Mouse (Mus musculus) thymus, postnatal 25 days (tissue): ENCODE measurements around the gene Bin2.

ENCODE experiments used
- DNase-seq: peaks from one replicate; pipeline ENCODE4 v3.0.0; 2022

Gene Bin2

DNA sequence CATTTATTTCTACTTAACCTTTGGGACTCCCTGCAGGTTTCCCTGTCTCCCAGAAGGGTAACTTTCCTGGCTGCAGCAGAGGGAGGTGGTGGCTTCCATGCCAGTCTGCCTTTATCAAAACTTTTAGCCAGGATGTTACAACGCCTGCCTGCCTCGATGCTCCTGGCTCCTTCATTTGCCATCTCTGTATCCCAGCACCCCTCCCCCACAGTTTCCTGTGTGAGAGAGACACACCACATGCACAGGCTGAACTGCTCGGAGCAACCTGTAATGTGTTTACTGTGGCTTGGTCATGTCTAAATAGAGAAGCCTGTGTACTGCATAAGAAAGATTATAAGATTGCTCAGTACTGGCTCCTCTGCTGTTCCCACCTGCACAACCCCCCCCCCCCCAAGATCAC lies 11.0 kb upstream of the Bin2 start:
- DNase-seq: no peak

- DNase-seq: no peak
Measured at GRCm38 (mm10) chr15:100679005-100679404, 9.7 kb upstream of the Bin2 start.

GRCm38 (mm10) chr15:100678581-100678980 lies 9.2 kb upstream of the Bin2 start:
- DNase-seq: no peak

- no peak for DNase-seq
Measured at GRCm38 (mm10) chr15:100677675-100678074, 8.3 kb upstream of the Bin2 start.

GRCm38 (mm10) chr15:100676521-100676920 lies 7.2 kb upstream of the Bin2 start:
- DNase-seq: no peak

GRCm38 (mm10) chr15:100675486-100675885 lies 6.1 kb upstream of the Bin2 start:
- no peak for DNase-seq

GRCm38 (mm10) chr15:100674566-100674965 lies 5.2 kb upstream of the Bin2 start:
- DNase-seq: no peak

DNA sequence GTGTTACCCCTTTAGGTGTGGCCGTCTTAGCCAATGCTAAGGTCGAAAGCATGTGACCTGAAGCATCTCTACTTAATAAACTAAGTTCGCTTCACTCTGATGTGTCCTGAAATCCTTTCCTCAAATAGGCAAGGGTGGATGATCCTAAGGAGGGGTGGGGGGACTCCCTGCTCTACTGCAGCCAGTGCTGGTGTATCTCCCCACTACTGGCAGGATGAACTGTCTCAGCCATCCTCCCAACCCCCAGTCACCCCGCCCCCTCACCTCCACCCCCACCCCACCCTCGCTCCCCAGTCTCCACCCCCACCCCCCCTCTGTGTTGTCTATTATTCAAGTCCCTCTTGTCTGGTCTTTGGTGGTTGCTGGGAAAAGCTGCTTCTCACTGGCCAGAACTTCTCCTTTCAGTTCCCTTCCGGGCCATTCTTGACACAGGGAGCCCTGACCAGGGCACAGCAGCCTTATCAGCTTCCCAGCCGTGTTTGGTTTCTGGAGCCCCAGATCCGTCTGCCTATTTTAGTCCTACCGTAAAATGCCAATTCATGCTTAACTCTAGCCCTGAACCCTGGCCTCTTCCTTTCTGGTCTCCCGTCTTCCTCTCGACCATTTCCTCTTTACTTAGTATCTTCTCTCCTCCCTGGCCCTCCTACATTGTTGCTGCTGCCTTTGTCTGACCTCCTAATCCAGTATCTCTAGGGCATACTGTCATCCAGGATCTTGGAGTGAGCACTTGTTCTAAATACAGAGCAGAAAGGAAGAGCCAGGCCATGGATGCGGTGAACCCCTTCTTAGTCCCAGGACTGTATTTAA lies 4.4 kb upstream of the Bin2 start:
- DNase-seq: no peak

GRCm38 (mm10) chr15:100670833-100671232 lies 1.5 kb upstream of the Bin2 start:
- no peak for DNase-seq

DNA sequence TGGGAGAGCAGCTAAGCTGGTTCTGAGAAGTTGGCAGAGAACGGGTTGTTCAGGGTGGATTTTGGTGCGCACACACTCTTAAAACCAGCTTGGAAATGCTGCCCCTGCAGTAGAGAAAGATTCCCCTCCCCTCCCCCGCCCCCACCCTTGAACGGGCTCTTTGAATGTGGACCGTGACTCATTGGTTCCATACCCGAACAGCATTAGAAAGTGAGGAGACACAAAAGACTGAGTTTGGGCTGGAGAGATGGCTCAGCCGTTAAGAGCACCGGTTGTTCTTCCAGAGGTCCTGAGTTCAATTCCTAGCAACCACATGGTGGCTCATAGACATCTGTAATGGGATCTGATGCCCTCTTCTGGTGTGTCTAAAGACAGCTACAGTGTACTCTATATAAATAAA lies 651 bp upstream of the Bin2 start:
- DNase-seq: no peak

DNA sequence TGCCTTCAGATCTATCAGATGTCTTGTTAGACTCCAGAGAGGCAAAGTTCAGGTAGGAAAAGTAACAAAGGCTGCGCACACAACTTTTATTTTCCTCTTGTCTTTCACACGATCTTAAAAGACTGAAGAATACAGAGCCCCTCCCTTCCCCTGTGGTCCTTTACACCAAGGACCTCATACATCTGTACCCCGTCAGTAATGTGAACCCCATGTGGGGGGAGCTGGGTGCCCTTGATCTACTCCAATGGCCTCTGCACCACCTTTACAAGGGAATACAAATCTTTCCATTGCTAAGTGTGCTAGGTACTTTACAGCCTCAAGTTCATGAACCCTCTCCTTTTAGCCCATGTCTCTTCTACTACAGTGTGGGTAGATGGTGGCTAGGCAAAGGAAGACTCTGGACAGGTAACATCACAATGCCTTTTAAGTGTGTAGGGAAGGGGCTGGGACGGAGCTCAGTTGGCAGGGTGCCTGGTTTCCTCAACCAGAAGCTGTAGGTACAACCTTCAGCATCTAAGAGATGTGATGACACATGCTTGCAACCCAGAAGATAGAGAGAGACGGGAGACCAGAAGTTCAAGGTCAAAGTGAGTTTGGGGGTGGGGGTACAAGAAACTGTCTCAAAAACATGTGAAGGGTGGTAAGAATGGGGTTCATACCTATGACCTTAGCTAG lies 1.3 kb downstream of the Bin2 start:
- peak; percentile 67 for DNase-seq

GRCm38 (mm10) chr15:100667420-100667819 lies 1.9 kb downstream of the Bin2 start:
- DNase-seq: no peak

- DNase-seq: peak; percentile 51
Measured at GRCm38 (mm10) chr15:100666851-100667250, 2.5 kb downstream of the Bin2 start.

- peak; percentile 60 for DNase-seq
Measured at GRCm38 (mm10) chr15:100666219-100666696, 3.1 kb downstream of the Bin2 start.

- no peak for DNase-seq
Measured at GRCm38 (mm10) chr15:100665411-100666218, 3.7 kb downstream of the Bin2 start.

DNA sequence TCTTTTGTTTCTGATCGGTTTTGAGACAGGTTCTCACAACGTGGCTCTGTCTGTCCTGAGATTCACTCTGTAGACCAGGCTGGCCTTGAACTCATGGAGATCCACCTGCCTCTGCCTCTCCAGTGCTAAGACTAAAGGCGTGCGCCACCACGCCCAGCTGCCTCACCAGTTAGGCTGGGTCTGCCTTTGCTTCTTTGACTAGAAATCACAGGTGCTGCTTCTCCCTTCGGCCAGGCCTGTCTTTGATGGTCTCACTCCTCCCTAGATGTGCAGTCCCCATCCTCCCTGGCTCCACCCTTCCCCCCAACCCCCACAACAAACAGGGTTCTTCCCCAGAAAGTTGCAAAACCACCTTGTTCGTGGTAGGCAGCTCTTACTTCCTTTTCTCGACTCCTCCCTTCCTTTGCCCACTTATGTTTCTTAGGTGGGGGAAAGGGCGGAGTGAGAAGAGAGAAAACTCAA lies 4.5 kb downstream of the Bin2 start:
- peak; percentile 76 for DNase-seq

- no peak for DNase-seq
Measured at GRCm38 (mm10) chr15:100660805-100661204, 8.5 kb downstream of the Bin2 start.

GRCm38 (mm10) chr15:100660306-100660705 lies 9.0 kb downstream of the Bin2 start:
- DNase-seq: no peak

GRCm38 (mm10) chr15:100655201-100655600 lies 14.2 kb downstream of the Bin2 start:
- no peak for DNase-seq

DNA sequence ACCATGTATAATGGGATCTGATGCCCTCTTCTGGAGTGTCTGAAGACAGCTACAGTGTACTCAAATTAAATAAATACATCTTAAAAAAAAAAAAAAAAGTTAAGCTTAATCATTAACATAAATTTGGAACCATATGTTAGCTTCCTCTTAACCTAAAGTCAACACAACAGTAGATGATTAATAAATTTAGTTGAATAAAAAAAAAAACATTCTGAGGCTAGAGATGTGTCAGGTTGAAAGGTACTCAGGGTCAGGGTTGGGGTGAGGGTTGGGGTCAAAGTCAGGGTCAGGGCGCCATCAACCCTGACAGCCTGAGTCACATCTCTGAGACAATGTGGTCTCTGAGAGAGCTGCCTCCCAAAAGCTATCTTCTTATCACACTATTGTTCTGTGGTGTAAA lies 15.1 kb downstream of the Bin2 start:
- DNase-seq: no peak

DNA sequence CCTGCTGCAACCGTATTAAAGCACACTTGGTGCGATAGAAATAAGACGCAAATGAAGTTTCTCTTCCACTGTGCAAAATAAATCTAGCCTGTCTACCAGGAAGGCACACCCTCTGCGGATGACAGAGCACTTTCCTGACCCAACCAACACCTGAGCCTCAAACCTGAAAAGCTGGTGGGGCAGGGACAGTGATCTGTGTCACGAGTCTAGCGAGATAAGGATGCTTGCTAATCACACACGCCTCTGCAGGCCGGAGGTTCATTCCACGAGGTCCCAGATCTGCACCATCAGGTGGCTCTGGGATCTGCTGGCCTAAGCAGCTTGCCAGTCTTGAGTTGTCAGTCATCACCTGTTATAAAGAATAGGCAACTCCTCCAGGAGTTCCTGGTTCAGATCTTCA lies 17.7 kb downstream of the Bin2 start:
- DNase-seq: no peak

DNA sequence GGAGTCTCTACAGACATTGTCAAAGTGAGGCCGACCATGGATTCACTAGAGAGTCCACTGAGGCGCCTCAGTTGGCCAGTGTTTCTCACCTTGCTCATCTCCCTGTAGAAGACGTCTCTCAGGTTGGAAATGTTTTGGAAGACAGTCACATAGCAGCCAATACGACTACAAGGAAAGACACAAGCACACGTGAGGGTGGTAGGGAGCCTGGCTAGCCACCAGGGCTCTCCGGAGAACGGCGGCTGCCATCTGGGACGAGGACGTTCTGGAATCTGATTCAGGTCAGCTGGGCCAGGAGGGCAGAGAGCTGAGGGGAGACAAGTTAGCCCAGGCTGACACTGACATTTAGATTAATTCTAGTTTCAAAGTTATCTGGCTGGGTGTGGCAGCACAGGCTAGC lies 19.2 kb downstream of the Bin2 start:
- no peak for DNase-seq

GRCm38 (mm10) chr15:100646161-100646560 lies 23.2 kb downstream of the Bin2 start:
- no peak for DNase-seq
